Mouse (Mus musculus) brain, embryonic 14.5 days (tissue): ENCODE data around the gene C2cd4c. TPM values are rescaled to one million over a fixed set of nuclear protein-coding genes. Genes with fewer than 3 reads are reported as not detected.

Experiments
- DNase-seq: peaks from one replicate; pipeline ENCODE4 v3.0.0-alpha.2; 2011; ENCODE audit warnings: low read depth
- CTCF ChIP-seq: fragments of 200-500 bp; IDR thresholded peaks from 2 replicates; pipeline ENCODE4 v1.5.1; 2012; ENCODE audit warnings: inconsistent platforms, mild to moderate bottlenecking, moderate library complexity, borderline replicate concordance; ENCODE audit not compliant: insufficient read depth, insufficient read length; ENCODE audit errors: extremely low read depth
- POLR2A ChIP-seq: fragments of 200-500 bp; IDR thresholded peaks from 2 replicates; pipeline ENCODE4 v1.6.1; 2012; ENCODE audit warnings: mild to moderate bottlenecking, inconsistent platforms, borderline replicate concordance; ENCODE audit not compliant: poor library complexity, insufficient read depth, insufficient read length, severe bottlenecking; ENCODE audit errors: extremely low read depth
- polyA plus RNA-seq: library from polyadenylated mRNA; depleted of rRNA; stranded (reverse); fragments of >200 nt; gene quantifications from 2 replicates; pipeline ENCODE4 v1.2.3, GENCODE M21; 2012

Gene C2cd4c
- polyA plus RNA-seq, 1 experiment: 10.4 TPM

DNA sequence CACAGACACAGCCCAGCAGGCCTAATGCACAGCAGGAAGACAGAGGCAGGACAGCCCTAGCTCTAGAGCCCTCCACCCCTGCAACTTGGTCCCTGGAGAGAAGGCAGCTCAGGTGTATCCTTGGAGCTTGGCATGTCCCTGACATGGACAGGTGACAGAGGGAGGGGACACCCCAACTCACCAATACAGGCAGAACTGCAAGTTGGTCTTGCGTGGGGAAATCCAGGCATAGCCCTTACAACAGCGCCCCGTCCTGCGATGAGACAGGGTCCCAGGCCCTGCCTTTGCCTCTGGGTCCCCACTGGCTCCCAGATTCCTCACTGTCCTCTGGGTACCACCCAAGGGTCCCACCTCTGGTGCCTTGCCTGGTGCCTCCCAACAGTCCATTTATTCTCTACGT lies 28.1 kb downstream of the C2cd4c start:
- TF ChIP-seq CTCF (no peak), POLR2A (no peak)
- no peak for DNase-seq

DNA sequence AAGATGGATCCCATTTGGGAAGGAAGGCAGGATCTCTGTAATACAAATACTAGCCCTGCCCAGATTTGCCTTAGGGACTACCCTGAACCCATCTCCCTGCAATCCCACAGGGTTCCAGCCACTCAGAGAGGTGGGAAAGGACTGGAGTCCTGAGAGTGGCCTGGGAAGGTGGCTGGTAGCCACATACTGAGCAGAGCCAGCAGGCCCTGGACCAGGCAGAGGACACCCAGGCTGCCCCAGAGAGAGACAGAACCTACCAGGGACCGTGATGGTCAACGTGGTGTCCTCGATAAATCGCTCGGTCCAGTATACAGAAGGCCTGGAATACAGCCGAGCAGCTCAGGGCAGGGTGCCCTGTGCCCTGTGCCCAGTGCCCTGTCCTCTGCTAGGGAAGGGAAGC lies 28.7 kb downstream of the C2cd4c start:
- DNase-seq: no peak
- TF ChIP-seq POLR2A (no peak), CTCF (no peak)

GRCm38 (mm10) chr10:79584426-79584825 lies 29.4 kb downstream of the C2cd4c start:
- DNase-seq: no peak
- no peak for TF ChIP-seq CTCF
- TF ChIP-seq POLR2A: no peak

DNA sequence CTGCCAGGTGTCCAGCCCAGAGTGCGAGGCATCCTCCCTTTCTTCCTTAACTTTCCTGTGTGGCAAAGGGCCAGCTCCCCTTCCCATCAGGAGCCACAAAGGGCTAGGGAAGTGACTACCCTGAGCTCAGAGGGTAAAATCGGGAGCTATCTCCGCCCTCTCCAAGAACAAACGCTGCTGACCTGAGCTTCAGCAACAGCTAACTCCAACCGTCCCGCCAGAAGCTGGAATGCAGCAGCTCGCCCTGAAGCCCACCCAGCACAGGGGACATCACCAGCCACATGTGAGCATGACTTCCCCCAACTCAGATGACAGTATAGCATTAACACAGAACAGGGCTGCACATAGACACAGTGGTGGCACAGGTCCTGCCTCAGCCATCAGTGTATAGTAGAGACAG lies 29.8 kb downstream of the C2cd4c start:
- TF ChIP-seq POLR2A: no peak
- TF ChIP-seq CTCF: no peak
- no peak for DNase-seq

DNA sequence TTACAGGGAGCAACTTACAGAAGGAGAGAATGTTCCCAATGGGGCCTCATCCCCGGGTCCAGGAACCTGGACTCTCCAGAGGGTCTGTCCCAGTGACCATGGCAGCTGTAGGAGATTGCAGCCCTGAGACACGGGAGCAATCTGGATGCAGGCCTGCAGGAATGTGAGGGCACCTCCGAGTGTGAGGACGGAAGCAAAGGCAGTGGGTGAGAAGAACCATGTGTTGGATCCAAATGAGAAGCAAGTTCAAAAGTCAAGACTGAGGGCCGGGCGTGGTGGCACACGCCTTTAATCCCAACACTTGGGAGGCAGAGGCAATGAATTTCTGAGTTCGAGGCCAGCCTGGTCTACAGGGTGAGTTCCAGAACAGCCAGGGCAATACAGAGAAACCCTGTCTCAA lies 32.3 kb downstream of the C2cd4c start:
- no peak for TF ChIP-seq POLR2A
- TF ChIP-seq CTCF: no peak
- DNase-seq: no peak

DNA sequence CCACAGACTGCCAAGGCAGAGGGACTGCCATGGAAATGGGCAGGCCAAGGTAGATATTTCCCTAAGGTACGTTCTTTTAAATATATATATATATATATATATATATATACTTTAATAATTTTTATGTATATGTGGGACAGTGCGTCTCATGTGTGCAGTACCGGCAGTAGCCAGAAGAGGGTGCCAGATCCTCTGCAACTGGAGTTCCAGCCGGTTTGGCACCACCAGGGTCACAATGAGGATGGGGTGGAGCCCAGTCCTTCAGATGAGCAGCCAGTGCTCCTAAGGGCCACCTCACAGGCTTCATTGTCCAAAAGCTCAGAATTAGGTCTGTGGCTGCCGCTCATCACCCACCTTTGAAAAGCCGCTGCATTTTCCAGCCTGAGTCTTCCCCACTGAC lies 33.0 kb downstream of the C2cd4c start:
- TF ChIP-seq CTCF (peak; percentile 71; the same call in 1 of the 2 replicates), POLR2A (no peak)

GRCm38 (mm10) chr10:79580356-79580755 lies 33.5 kb downstream of the C2cd4c start:
- TF ChIP-seq CTCF (no peak), POLR2A (no peak)
- no peak for DNase-seq

More for the DNA sequence above, 33.0 kb downstream of the C2cd4c start:
- peak; percentile 48 for DNase-seq

- DNase-seq: no peak
These were observed 34.0 kb downstream of the C2cd4c start for GRCm38 (mm10) chr10:79579781-79580180.

DNA sequence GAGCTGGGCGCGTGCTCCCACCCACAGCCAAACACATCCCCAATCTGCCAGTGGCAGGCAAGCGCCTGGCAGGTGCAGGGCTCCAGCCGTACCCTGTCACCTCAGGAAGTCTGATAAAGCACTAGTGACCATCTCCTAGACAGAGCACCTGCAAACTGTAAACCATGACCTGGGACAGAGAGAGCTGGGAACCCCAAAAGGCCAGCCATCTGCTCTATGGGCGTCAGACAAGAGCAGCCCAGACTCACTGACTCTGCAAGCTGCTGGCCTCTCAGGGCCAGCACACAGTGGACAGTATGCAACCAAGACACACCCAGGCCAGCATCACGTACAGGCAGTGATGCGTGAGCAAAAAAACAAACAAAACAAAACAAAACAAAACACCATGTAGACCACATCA lies 34.9 kb downstream of the C2cd4c start:
- TF ChIP-seq POLR2A: no peak
- TF ChIP-seq CTCF: no peak
- DNase-seq: no peak

More at GRCm38 (mm10) chr10:79579781-79580180, 34.0 kb downstream of the C2cd4c start:
- TF ChIP-seq CTCF: no peak

GRCm38 (mm10) chr10:79578276-79578675 lies 35.5 kb downstream of the C2cd4c start:
- TF ChIP-seq CTCF (no peak), POLR2A (no peak)
- no peak for DNase-seq

- DNase-seq: no peak
- TF ChIP-seq CTCF (no peak), POLR2A (no peak)
These were observed 36.4 kb downstream of the C2cd4c start for GRCm38 (mm10) chr10:79577376-79577775.

DNA sequence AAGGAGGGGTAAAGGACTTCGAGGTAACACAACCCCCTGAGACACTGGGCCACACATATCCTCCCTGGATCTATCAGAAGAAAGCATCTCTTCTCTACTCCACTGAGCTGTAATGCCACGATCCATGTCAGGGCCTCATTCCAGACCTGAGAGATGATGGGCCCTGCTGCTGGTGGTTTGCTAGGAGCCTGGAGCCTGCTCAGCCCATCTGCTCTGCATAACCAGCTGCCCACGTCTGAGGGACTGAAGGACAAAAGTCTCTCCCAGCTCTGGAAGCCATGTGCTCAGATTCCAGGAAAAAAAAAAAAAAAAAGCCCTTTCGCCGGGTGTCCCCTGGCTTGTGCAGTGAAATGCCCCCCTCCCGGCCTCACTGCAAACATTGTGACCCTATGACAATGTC lies 38.1 kb downstream of the C2cd4c start:
- no peak for TF ChIP-seq POLR2A
- no peak for TF ChIP-seq CTCF
- no peak for DNase-seq

GRCm38 (mm10) chr10:79574796-79575195 lies 39.0 kb downstream of the C2cd4c start:
- TF ChIP-seq POLR2A (no peak), CTCF (no peak)

More at GRCm38 (mm10) chr10:79574796-79575195, 39.0 kb downstream of the C2cd4c start:
- DNase-seq: no peak
